Mouse (Mus musculus): ENCODE data around the gene Capn1. TPM values are rescaled to one million over a fixed set of nuclear protein-coding genes. Genes with fewer than 3 reads are reported as not detected.

The Capn1 gene
- polyA plus RNA-seq, 2 experiments: 25.6 to 28.0 TPM

DNA sequence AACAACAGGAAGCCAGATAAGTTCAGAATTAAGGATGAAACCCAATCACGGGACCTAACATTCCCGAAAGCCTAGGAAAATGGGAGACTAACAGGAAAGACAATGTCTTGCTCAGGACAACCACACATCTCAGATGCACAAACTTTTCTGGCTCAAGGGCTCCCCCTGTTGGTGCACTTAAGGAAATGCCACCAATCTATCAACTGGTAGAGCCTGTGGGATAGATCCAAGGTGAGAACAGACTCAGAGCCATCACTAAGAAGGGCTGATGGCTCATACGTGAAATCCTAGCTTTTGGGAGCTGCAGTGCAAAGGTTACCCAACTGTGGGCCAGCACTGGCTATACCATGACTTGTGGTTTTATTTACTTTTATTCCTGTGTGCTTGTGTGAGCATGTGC, 59.0 kb downstream of the Capn1 start:
- Histone ChIP-seq H3K4me2 (ENCODE audit: low read depth) (no peak overlapping the region), H3K27ac (no peak overlapping the region), H3K4me1 (replicated peaks; ENCODE audit: control insufficient read depth in 2 of 2, insufficient read depth in 2 of 2, low read length in 1 of 2) (peaks cover 0 to 2% of the 10 kb centered on the region in 2 experiments; a peak in 2 of 4 replicates), H3K4me3 (ENCODE audit: insufficient read depth in 1 of 2, low read depth in 2 of 2, low read length in 2 of 2) (no peak overlapping the region), H3K9me3 (ENCODE audit: control insufficient read depth, low read length) (no peaks in the 10 kb centered on the region), H3K36me3 (replicated peaks; ENCODE audit: control insufficient read depth, insufficient read depth, low read depth) (peaks cover 89% of the 10 kb centered on the region), H3K27me3 (ENCODE audit: control insufficient read depth, insufficient read depth, low read length) (no peaks in the 10 kb centered on the region), H3K9ac (replicated peaks) (no peak overlapping the region)
- WGBS (ENCODE audit: insufficient replicate concordance): 19% methylated on average over 3 of the region's 3 CpGs
- TF ChIP-seq EP300 (IDR thresholded peaks at IDR 0.05; ENCODE audit: low read depth) (no peak), CTCF (IDR thresholded peaks at IDR 0.05; ENCODE audit: low read depth) (peak; percentile 93)
- DNase-seq (ENCODE audit: low read depth in 3 of 3, low spot score in 3 of 3) (peak; percentile 60 to 68 (median 63)), ATAC-seq (ENCODE audit: insufficient read depth) (peak; percentile 57; the same call in 1 of the 2 replicates)

GRCm38 (mm10) chr19:5955704-5956670, 59.7 kb downstream of the Capn1 start:
- Histone ChIP-seq H3K9ac (replicated peaks) (no peak overlapping the region), H3K4me2 (ENCODE audit: low read depth) (peak overlapping the region; percentile 29), H3K36me3 (replicated peaks; ENCODE audit: control insufficient read depth, insufficient read depth, low read depth) (peaks cover 90% of the 10 kb centered on the region), H3K27ac (no peak overlapping the region), H3K4me1 (replicated peaks; ENCODE audit: control insufficient read depth in 2 of 2, insufficient read depth in 2 of 2, low read length in 1 of 2) (peaks cover 0 to 2% of the 10 kb centered on the region in 2 experiments; a peak in 2 of 4 replicates), H3K4me3 (ENCODE audit: insufficient read depth in 1 of 2, low read depth in 2 of 2, low read length in 2 of 2) (no peak overlapping the region), H3K27me3 (ENCODE audit: control insufficient read depth, insufficient read depth, low read length) (no peaks in the 10 kb centered on the region), H3K9me3 (ENCODE audit: control insufficient read depth, low read length) (no peaks in the 10 kb centered on the region)
- ATAC-seq (ENCODE audit: insufficient read depth) (no peak), DNase-seq (ENCODE audit: low read depth in 3 of 3, low spot score in 3 of 3) (no peak)
- TF ChIP-seq EP300 (IDR thresholded peaks at IDR 0.05; ENCODE audit: low read depth) (no peak), CTCF (IDR thresholded peaks at IDR 0.05; ENCODE audit: low read depth) (no peak)
- 77% methylated on average over 28 of the region's 28 CpGs for WGBS (ENCODE audit: insufficient replicate concordance)

DNA sequence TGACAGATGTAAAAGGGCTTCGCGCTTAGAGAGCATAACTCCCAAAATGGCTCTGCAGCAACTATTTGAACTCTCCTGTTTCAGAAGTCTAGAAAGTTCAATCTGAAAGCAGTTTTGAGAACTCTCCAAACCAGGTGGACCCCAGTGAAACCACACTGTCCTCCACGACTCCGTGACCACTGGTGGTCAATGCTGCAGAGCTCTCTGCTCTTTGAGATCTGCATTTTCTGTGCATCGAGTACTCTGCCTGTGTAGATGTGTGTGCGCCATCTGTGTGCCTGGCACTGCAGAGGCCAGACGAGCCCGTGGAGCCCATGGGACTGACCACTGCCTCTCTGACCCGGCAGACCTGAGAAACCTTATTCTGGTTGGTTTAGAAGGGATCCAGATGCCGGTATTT, 60.8 kb downstream of the Capn1 start:
- no peaks in the 10 kb centered on the region for H3K27me3 ChIP-seq (ENCODE audit: control insufficient read depth, insufficient read depth, low read length)
- H3K4me3 ChIP-seq (ENCODE audit: insufficient read depth in 1 of 2, low read depth in 2 of 2, low read length in 2 of 2): no peak overlapping the region
- peaks cover 93% of the 10 kb centered on the region for H3K36me3 ChIP-seq (replicated peaks; ENCODE audit: control insufficient read depth, insufficient read depth, low read depth)
- 90% methylated on average over 10 of the region's 10 CpGs for WGBS (ENCODE audit: insufficient replicate concordance)
- no peak overlapping the region for H3K4me2 ChIP-seq (ENCODE audit: low read depth)
- H3K4me1 ChIP-seq (replicated peaks; ENCODE audit: control insufficient read depth in 2 of 2, insufficient read depth in 2 of 2, low read length in 1 of 2): peaks cover 0 to 2% of the 10 kb centered on the region in 2 experiments; a peak in 2 of 4 replicates
- H3K9ac ChIP-seq (replicated peaks): no peak overlapping the region
- DNase-seq (ENCODE audit: low read depth in 3 of 3, low spot score in 3 of 3): no peak
- no peaks in the 10 kb centered on the region for H3K9me3 ChIP-seq (ENCODE audit: control insufficient read depth, low read length)
- TF ChIP-seq CTCF (IDR thresholded peaks at IDR 0.05; ENCODE audit: low read depth) (no peak), EP300 (IDR thresholded peaks at IDR 0.05; ENCODE audit: low read depth) (no peak)
- H3K27ac ChIP-seq: no peak overlapping the region
- ATAC-seq (ENCODE audit: insufficient read depth): no peak

DNA sequence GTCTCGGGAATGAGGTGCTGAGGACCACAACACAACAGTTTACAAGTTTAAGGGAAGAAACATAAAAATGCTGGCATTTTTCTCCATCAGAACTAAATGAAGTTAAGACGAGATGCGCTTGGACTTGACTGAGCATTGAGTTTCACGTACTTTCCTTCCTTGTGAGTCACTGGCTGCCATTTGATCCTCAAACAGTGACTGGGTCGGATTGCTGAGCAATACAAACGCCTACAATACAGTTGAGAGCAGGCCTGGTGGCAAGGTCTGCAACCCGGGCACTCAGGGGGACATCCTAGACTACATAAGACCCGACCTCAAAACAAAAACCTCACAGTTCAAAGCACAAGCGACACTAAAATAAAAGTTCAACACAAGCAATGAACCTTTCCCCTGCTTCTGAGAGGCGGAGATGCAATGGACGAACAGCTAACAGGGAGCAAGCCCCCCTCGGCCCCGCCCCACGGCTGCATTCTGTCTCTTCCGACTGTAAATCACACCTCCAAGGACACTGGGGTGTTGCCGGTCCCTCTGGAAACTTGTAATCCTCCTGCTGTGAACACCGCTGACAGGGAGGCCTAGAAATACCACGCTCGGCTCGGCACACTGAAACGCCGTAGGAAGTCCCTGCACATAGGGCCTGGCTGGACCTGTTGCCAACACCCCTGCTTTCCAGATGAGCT, 61.5 kb downstream of the Capn1 start:
- Histone ChIP-seq H3K4me2 (ENCODE audit: low read depth) (no peak overlapping the region), H3K4me3 (ENCODE audit: insufficient read depth in 1 of 2, low read depth in 2 of 2, low read length in 2 of 2) (no peak overlapping the region), H3K4me1 (replicated peaks; ENCODE audit: control insufficient read depth in 2 of 2, insufficient read depth in 2 of 2, low read length in 1 of 2) (peaks cover 0 to 2% of the 10 kb centered on the region in 2 experiments; a peak in 2 of 4 replicates), H3K9me3 (ENCODE audit: control insufficient read depth, low read length) (no peaks in the 10 kb centered on the region), H3K27ac (no peak overlapping the region), H3K36me3 (replicated peaks; ENCODE audit: control insufficient read depth, insufficient read depth, low read depth) (peaks cover 90% of the 10 kb centered on the region), H3K9ac (replicated peaks) (no peak overlapping the region), H3K27me3 (ENCODE audit: control insufficient read depth, insufficient read depth, low read length) (no peaks in the 10 kb centered on the region)
- TF ChIP-seq EP300 (IDR thresholded peaks at IDR 0.05; ENCODE audit: low read depth) (no peak), CTCF (IDR thresholded peaks at IDR 0.05; ENCODE audit: low read depth) (no peak)
- WGBS (ENCODE audit: insufficient replicate concordance): 85% methylated on average over 22 of the region's 22 CpGs
- ATAC-seq (ENCODE audit: insufficient read depth): no peak
- DNase-seq (ENCODE audit: low read depth in 3 of 3, low spot score in 3 of 3): no peak
